Mouse (Mus musculus): ENCODE data around the gene Fbln5. TPM values are rescaled to one million over a fixed set of nuclear protein-coding genes. Genes with fewer than 3 reads are reported as not detected.

The Fbln5 gene
- polyA plus RNA-seq (2012; rRNA removed): 7.3 and 27.4 TPM in 2 replicates

GRCm38 (mm10) chr12:101818608-101819370 lies at the start of gene Fbln5:
Gene Fbln5, minus strand, starts transcription at chr12:101819055.

GRCm38 (mm10) chr12:101718054-101718754 lies 100.7 kb downstream of the Fbln5 start, which contains the start of gene Tc2n:
Gene Tc2n, minus strand, starts transcription at chr12:101718523.

Other genes starting within 250 kb of the Fbln5 start
- 0.11 and 0.24 TPM in 2 replicates for gene Tc2n, start 100.5 kb downstream of the Fbln5 start, polyA plus RNA-seq (2012; rRNA removed)
- 8.3 and 9.0 TPM in 2 replicates for gene Trip11, start 94.2 kb upstream of the Fbln5 start, polyA plus RNA-seq (2012; rRNA removed)
- gene Atxn3, start 139.2 kb upstream of the Fbln5 start, polyA plus RNA-seq (2012; rRNA removed): 14.2 and 16.0 TPM in 2 replicates
- gene Cpsf2, start 156.9 kb upstream of the Fbln5 start, polyA plus RNA-seq (2012; rRNA removed): 19.8 and 21.3 TPM in 2 replicates

Measured in central nervous system, embryonic 14 days (tissue).